Mouse (Mus musculus) hindbrain, embryonic 14.5 days (tissue): ENCODE measurements around the gene Pcnp. TPM values are rescaled to one million over a fixed set of nuclear protein-coding genes. Genes with fewer than 3 reads are reported as not detected.

ENCODE experiments used
- ATAC-seq: fragments of 200-750 bp; cut with Nextera tagmentation; 2 replicates; pipeline ENCODE4 v1.8.0; 2017; ENCODE audit warnings: moderate number of reproducible peaks, mild to moderate bottlenecking, moderate TSS enrichment, moderate library complexity; ENCODE audit not compliant: low FRiP score
- DNase-seq: peaks from one replicate; pipeline ENCODE4 v3.0.0-alpha.2; 2015; ENCODE audit warnings: low spot score
- H3K27ac ChIP-seq: fragments of 300-500 bp; sonication (generic); 2 replicates; pipeline ENCODE4 v1.5.1; 2014; ENCODE audit warnings: mild to moderate bottlenecking, moderate library complexity
- H3K27me3 ChIP-seq: fragments of 300-500 bp; sonication (generic); 2 replicates; pipeline ENCODE4 v1.6.1; 2014; ENCODE audit warnings: mild to moderate bottlenecking, low read length, mixed read lengths; ENCODE audit not compliant: control insufficient read depth, insufficient read depth
- H3K36me3 ChIP-seq: fragments of 300-500 bp; sonication (generic); replicated peaks from 2 replicates; pipeline ENCODE4 v1.6.1; 2014; ENCODE audit not compliant: control insufficient read depth, insufficient read depth
- H3K4me1 ChIP-seq: fragments of 300-500 bp; sonication (generic); replicated peaks from 2 replicates; pipeline ENCODE4 v1.6.1; 2014; ENCODE audit warnings: antibody characterized with exemption, low read length, mixed read lengths; ENCODE audit not compliant: control insufficient read depth, insufficient read depth
- H3K4me2 ChIP-seq: fragments of 300-500 bp; sonication (generic); replicated peaks from 2 replicates; pipeline ENCODE4 v1.6.1; 2014; ENCODE audit warnings: mild to moderate bottlenecking, moderate library complexity
- H3K4me3 ChIP-seq: fragments of 300-500 bp; sonication (generic); replicated peaks from 2 replicates; pipeline ENCODE4 v1.5.1; 2014; ENCODE audit warnings: mild to moderate bottlenecking, low read length
- H3K9ac ChIP-seq: fragments of 300-500 bp; sonication (generic); 2 replicates; pipeline ENCODE4 v1.6.1; 2014
- H3K9me3 ChIP-seq: fragments of 300-500 bp; sonication (generic); 2 replicates; pipeline ENCODE4 v1.6.1; 2016; ENCODE audit warnings: low read length; ENCODE audit not compliant: control insufficient read depth
- WGBS: fragments of 180-500 bp; shearing (Covaris S2); extraction: QIAGEN DNeasy Blood & Tissue Kit; methylation state at CpG from one replicate; pipeline ENCODE4 v1.1.7; 2014; 5-methylcytosine and 5-hydroxymethylcytosine counted together
- polyA plus RNA-seq: library from polyadenylated mRNA; unstranded; fragments of >200 nt; fragmentation: Nextera tagmentation; extraction: Ambion mirVana; gene quantifications from 2 replicates; pipeline ENCODE4 v1.2.1, GENCODE M21; 2014

The Pcnp gene
- polyA plus RNA-seq, 1 experiment from 2014 or later, result 214 TPM

GRCm38 (mm10) chr16:56012789-56013743 lies 16.5 kb downstream of the Pcnp start:
- Histone ChIP-seq H3K4me3 (no peak overlapping the region), H3K4me1 (no peaks in the 10 kb centered on the region), H3K27me3 (no peaks in the 10 kb centered on the region), H3K9me3 (no peaks in the 10 kb centered on the region), H3K36me3 (peaks cover 37% of the 10 kb centered on the region), H3K9ac (no peak overlapping the region), H3K27ac (no peak overlapping the region), H3K4me2 (no peak overlapping the region)
- ATAC-seq (peak; percentile 40; the same call in 1 of the 2 replicates), DNase-seq (no peak)
- 91% methylated on average over 10 of the region's 10 CpGs for WGBS

- Histone ChIP-seq H3K4me2 (no peak overlapping the region), H3K4me1 (no peaks in the 10 kb centered on the region), H3K27me3 (no peaks in the 10 kb centered on the region), H3K4me3 (no peak overlapping the region), H3K9ac (no peak overlapping the region), H3K27ac (no peak overlapping the region), H3K9me3 (no peaks in the 10 kb centered on the region), H3K36me3 (peaks cover 45% of the 10 kb centered on the region)
- 100% methylated on average over 1 of the region's 1 CpGs for WGBS
- ATAC-seq (no peak), DNase-seq (no peak)
Measured at GRCm38 (mm10) chr16:56008862-56009261, 20.7 kb downstream of the Pcnp start.

GRCm38 (mm10) chr16:56006798-56007197 lies 22.7 kb downstream of the Pcnp start:
- H3K27me3 ChIP-seq, result no peaks in the 10 kb centered on the region
- ATAC-seq (no peak), DNase-seq (no peak)
- no peaks in the 10 kb centered on the region for H3K4me1 ChIP-seq
- 95% methylated on average over 11 of the region's 11 CpGs for WGBS
- peaks cover 64% of the 10 kb centered on the region for H3K36me3 ChIP-seq
- no peak overlapping the region for H3K27ac ChIP-seq
- no peak overlapping the region for H3K4me3 ChIP-seq
- H3K9me3 ChIP-seq, result no peaks in the 10 kb centered on the region
- H3K9ac ChIP-seq, result no peak overlapping the region
- H3K4me2 ChIP-seq, result no peak overlapping the region

- Histone ChIP-seq H3K4me1 (no peaks in the 10 kb centered on the region), H3K27me3 (no peaks in the 10 kb centered on the region), H3K4me3 (no peak overlapping the region), H3K9me3 (no peaks in the 10 kb centered on the region), H3K27ac (no peak overlapping the region), H3K4me2 (no peak overlapping the region), H3K9ac (no peak overlapping the region), H3K36me3 (peaks cover 71% of the 10 kb centered on the region)
- ATAC-seq (no peak), DNase-seq (no peak)
- 97% methylated on average over 2 of the region's 2 CpGs for WGBS
Measured at GRCm38 (mm10) chr16:55994235-55994634, 35.3 kb downstream of the Pcnp start.

- H3K27me3 ChIP-seq, result no peaks in the 10 kb centered on the region
- H3K4me3 ChIP-seq, result no peak overlapping the region
- no peak overlapping the region for H3K4me2 ChIP-seq
- WGBS, result 95% methylated on average over 4 of the region's 4 CpGs
- peaks cover 64% of the 10 kb centered on the region for H3K36me3 ChIP-seq
- H3K9ac ChIP-seq, result no peak overlapping the region
- no peak for ATAC-seq
- no peak for DNase-seq
- no peaks in the 10 kb centered on the region for H3K4me1 ChIP-seq
- no peaks in the 10 kb centered on the region for H3K9me3 ChIP-seq
- no peak overlapping the region for H3K27ac ChIP-seq
Measured at GRCm38 (mm10) chr16:55990311-55990710, 39.2 kb downstream of the Pcnp start.

- no peak overlapping the region for H3K4me3 ChIP-seq
- no peak overlapping the region for H3K4me2 ChIP-seq
- no peaks in the 10 kb centered on the region for H3K27me3 ChIP-seq
- no peak overlapping the region for H3K27ac ChIP-seq
- no peaks in the 10 kb centered on the region for H3K4me1 ChIP-seq
- H3K9ac ChIP-seq, result no peak overlapping the region
- H3K36me3 ChIP-seq, result peaks cover 65% of the 10 kb centered on the region
- no peak for DNase-seq
- WGBS, result 98% methylated on average over 3 of the region's 3 CpGs
- H3K9me3 ChIP-seq, result no peaks in the 10 kb centered on the region
- ATAC-seq, result no peak
Measured at GRCm38 (mm10) chr16:55986001-55986400, 43.5 kb downstream of the Pcnp start.

- peaks cover 35% of the 10 kb centered on the region for H3K36me3 ChIP-seq
- no peaks in the 10 kb centered on the region for H3K9me3 ChIP-seq
- ATAC-seq (peak; percentile 0; the same call in 1 of the 2 replicates), DNase-seq (no peak)
- H3K27me3 ChIP-seq, result no peaks in the 10 kb centered on the region
- peak overlapping the region; percentile 69 for H3K4me2 ChIP-seq
- 11% methylated on average over 14 of the region's 14 CpGs for WGBS
- H3K27ac ChIP-seq, result peak overlapping the region; percentile 89; the same call in 1 of the 2 replicates
- peaks cover 21% of the 10 kb centered on the region for H3K4me1 ChIP-seq
- peak overlapping the region; percentile 100 for H3K4me3 ChIP-seq
- H3K9ac ChIP-seq, result peak overlapping the region; percentile 92
Measured at GRCm38 (mm10) chr16:55974903-55975285, 54.6 kb downstream of the Pcnp start.

- peak; percentile 77 for DNase-seq
- Histone ChIP-seq H3K27ac (peak overlapping the region; percentile 89), H3K4me2 (peak overlapping the region; percentile 69), H3K27me3 (no peaks in the 10 kb centered on the region), H3K9me3 (no peaks in the 10 kb centered on the region), H3K36me3 (peaks cover 35% of the 10 kb centered on the region), H3K4me1 (peaks cover 21% of the 10 kb centered on the region), H3K4me3 (peak overlapping the region; percentile 100), H3K9ac (peak overlapping the region; percentile 92)
- ATAC-seq, result peak; percentile 67
- WGBS, result 0% methylated on average over 52 of the region's 55 CpGs
Measured at GRCm38 (mm10) chr16:55974256-55974902, 55.2 kb downstream of the Pcnp start.
